Mouse (Mus musculus): ENCODE measurements around the gene Sdr9c7. TPM values are rescaled to one million over a fixed set of nuclear protein-coding genes. Genes with fewer than 3 reads are reported as not detected.

Sdr9c7 gene
- total and polyA plus RNA-seq, 3 experiments, result not detected

DNA sequence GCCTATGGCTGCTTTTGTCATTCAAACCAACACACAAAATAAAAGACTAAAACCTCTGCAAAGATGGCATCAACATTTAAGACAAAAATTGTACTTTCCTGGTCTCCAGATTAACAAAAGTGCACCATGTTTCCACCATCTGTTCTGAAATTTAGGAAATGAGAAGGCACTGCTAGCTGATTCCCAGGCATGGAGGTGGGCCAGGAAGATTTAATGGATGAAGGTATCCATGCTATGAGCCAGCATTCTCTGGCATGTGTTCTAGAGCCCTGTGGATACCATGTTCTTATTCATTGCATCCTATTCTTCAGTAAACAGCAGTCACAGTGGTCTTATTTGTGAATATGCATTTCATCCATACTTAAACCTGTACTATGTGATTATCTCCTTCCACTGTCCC, 41.9 kb upstream of the Sdr9c7 start (continued):
- no peak for TF ChIP-seq MAZ (IDR thresholded peaks at IDR 0.05; ENCODE audit: low read depth, low read length)
- no peak for TF ChIP-seq ZKSCAN1 (IDR thresholded peaks at IDR 0.05; ENCODE audit: low read depth, low read length)
- no peak for TF ChIP-seq CHD1 (IDR thresholded peaks at IDR 0.05; ENCODE audit: low read depth, low read length)
- TF ChIP-seq E2F4 (IDR thresholded peaks at IDR 0.05; ENCODE audit: borderline replicate concordance, low read depth, low read length), result no peak

DNA sequence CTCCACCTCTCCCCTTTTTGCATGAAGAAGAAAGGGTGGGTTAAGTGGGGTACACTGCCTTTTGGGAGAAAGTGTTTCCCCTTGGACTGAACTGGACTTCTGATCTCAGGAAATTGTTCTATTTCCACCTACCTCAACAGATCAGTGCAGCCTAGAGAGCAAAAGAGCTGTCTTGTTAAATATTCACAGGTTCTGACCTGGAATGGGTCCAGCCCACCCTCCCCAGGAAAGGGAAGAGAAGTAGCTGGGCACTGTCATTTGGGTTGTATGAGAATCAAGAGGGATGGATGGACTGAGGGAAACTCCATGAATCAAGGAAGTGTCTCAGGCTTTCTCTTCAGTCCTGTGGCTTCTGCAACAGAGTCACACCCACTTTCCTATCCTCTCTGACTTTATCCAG, 33.4 kb upstream of the Sdr9c7 start:
- peaks cover 3 to 11% of the 10 kb centered on the region in 2 experiments; a peak in 3 of 4 replicates for H3K27me3 ChIP-seq (ENCODE audit: control insufficient read depth in 1 of 2, insufficient read depth in 2 of 2, low read length in 2 of 2)
- no peak for TF ChIP-seq RAD21 (IDR thresholded peaks at IDR 0.05; ENCODE audit: low read depth, low read length)
- TF ChIP-seq KAT2A (conservative IDR thresholded peaks at IDR 0.05; ENCODE audit: low read depth, low read length), result no peak
- TF ChIP-seq ZNF384 (IDR thresholded peaks at IDR 0.05; ENCODE audit: low read depth, low read length), result no peak
- no peak for TF ChIP-seq CHD2 (IDR thresholded peaks at IDR 0.05; ENCODE audit: low read length)
- no peak for TF ChIP-seq MAFK (IDR thresholded peaks at IDR 0.05; ENCODE audit: borderline replicate concordance, low read depth, low read length)
- no peak for TF ChIP-seq GABPA (IDR thresholded peaks at IDR 0.05; ENCODE audit: low read depth, low read length)
- TF ChIP-seq E2F4 (IDR thresholded peaks at IDR 0.05; ENCODE audit: borderline replicate concordance, low read depth, low read length), result no peak
- TF ChIP-seq USF1 (IDR thresholded peaks at IDR 0.05; ENCODE audit: low read depth, low read length), result no peak
- no peak for TF ChIP-seq HCFC1 (IDR thresholded peaks at IDR 0.05; ENCODE audit: low read depth, low read length)
- TF ChIP-seq USF2 (IDR thresholded peaks at IDR 0.05; ENCODE audit: borderline replicate concordance in 1 of 2, insufficient read depth in 1 of 2, low read depth in 1 of 2, low read length in 2 of 2), result no peak
- TF ChIP-seq ZC3H11A (IDR thresholded peaks at IDR 0.05; ENCODE audit: low read depth, low read length), result no peak
- TF ChIP-seq MYC (IDR thresholded peaks at IDR 0.05; ENCODE audit: low read depth, low read length), result no peak
- no peak for TF ChIP-seq GATA1 (IDR thresholded peaks at IDR 0.05; ENCODE audit: low read depth, low read length)
- TF ChIP-seq POLR2AphosphoS2 (IDR thresholded peaks at IDR 0.05; ENCODE audit: low read length), result no peak
- no peak for TF ChIP-seq SIN3A (IDR thresholded peaks at IDR 0.05; ENCODE audit: low read length)
- no peak for TF ChIP-seq TAL1 (IDR thresholded peaks at IDR 0.05; ENCODE audit: low read length)
- TF ChIP-seq JUND (IDR thresholded peaks at IDR 0.05; ENCODE audit: low read depth, low read length), result no peak
- no peak for TF ChIP-seq ZKSCAN1 (IDR thresholded peaks at IDR 0.05; ENCODE audit: low read depth, low read length)
- TF ChIP-seq ETS1 (IDR thresholded peaks at IDR 0.05; ENCODE audit: low read depth, low read length), result no peak
- H3K27ac ChIP-seq (ENCODE audit: control insufficient read depth, low read depth, low read length), result no peak overlapping the region
- no peak overlapping the region for H3K9ac ChIP-seq (ENCODE audit: control insufficient read depth, low read depth, low read length, poor library complexity, severe bottlenecking)
- no peaks in the 10 kb centered on the region for H3K9me3 ChIP-seq (replicated peaks; ENCODE audit: insufficient read depth, low read length)
- DNase-seq (ENCODE audit: low read depth, low spot score), result no peak
- no peaks in the 10 kb centered on the region for H3K36me3 ChIP-seq (ENCODE audit: control insufficient read depth in 1 of 2, insufficient read depth in 2 of 2, low read length in 2 of 2)
- H3K4me3 ChIP-seq (ENCODE audit: control insufficient read depth in 1 of 2, insufficient read depth in 1 of 2, low read depth in 2 of 2, low read length in 2 of 2), result no peak overlapping the region
- no peaks in the 10 kb centered on the region for H3K4me1 ChIP-seq (ENCODE audit: control insufficient read depth in 1 of 2, insufficient read depth in 2 of 2, low read length in 2 of 2)
- H3K79me2 ChIP-seq (ENCODE audit: control insufficient read depth, insufficient read depth, low read length, poor library complexity), result no peaks in the 10 kb centered on the region
